Mouse (Mus musculus): ENCODE measurements around the gene Gm20671. TPM values are rescaled to one million over a fixed set of nuclear protein-coding genes. Genes with fewer than 3 reads are reported as not detected.
A peak's percentile ranks its signal among the peaks of the same experiment; 100 is the strongest.
"Not testable (repeated sequence)": the region's sequence is repeated elsewhere in the genome, so short reads cannot be mapped to it uniquely, and the experiment has no call there.

The Gm20671 gene
- total RNA-seq (2021): not detected
- long read RNA-seq, experiment 1: 0 reads
- long read RNA-seq, experiment 2, partial matches to known transcripts: 1 of 5 reads
- long read RNA-seq, experiment 2, other reads (novel, unspliced or antisense): 4 of 5 reads

GRCm38 (mm10) chr5:32827009-32827408 is at the start of gene Gm20671:
Gene Gm20671 (minus strand): TSS chr5:32827109.
- DNase-seq (ENCODE audit: low spot score in 2 of 2): no peak

GRCm38 (mm10) chr5:32872346-32872745 is 45.4 kb upstream of the Gm20671 start:
- DNase-seq (ENCODE audit: low spot score in 2 of 2): no peak

GRCm38 (mm10) chr5:32869389-32870024 is 42.6 kb upstream of the Gm20671 start:
- DNase-seq (ENCODE audit: low spot score in 2 of 2): no peak

GRCm38 (mm10) chr5:32863253-32864228 is 36.6 kb upstream of the Gm20671 start, which contains the start of gene Depdc5:
Gene Depdc5 (plus strand): TSS chr5:32863701.
- peak; percentile 83 to 94 for DNase-seq (ENCODE audit: low spot score in 2 of 2)

GRCm38 (mm10) chr5:32862469-32863132 is 35.7 kb upstream of the Gm20671 start:
- DNase-seq (ENCODE audit: low spot score in 2 of 2): no peak

- no peak for DNase-seq (ENCODE audit: low spot score in 2 of 2)
Observed at GRCm38 (mm10) chr5:32861082-32861481, 34.2 kb upstream of the Gm20671 start.

- DNase-seq (ENCODE audit: low spot score in 2 of 2): peak in 1 of 2 experiments; percentile 18
Observed at GRCm38 (mm10) chr5:32857781-32858220, 30.9 kb upstream of the Gm20671 start.

- DNase-seq (ENCODE audit: low spot score in 2 of 2): not testable (repeated sequence)
Observed at GRCm38 (mm10) chr5:32855274-32855673, 28.4 kb upstream of the Gm20671 start.

- DNase-seq (ENCODE audit: low spot score in 2 of 2): no peak
Observed at GRCm38 (mm10) chr5:32854818-32855217, 27.9 kb upstream of the Gm20671 start.

- peak; percentile 98 to 99 for DNase-seq (ENCODE audit: low spot score in 2 of 2)
Observed at GRCm38 (mm10) chr5:32853731-32854507, 27.0 kb upstream of the Gm20671 start, which contains the start of gene Prr14l. Gene Prr14l (minus strand): TSS chr5:32854256.

GRCm38 (mm10) chr5:32852026-32852425 is 25.1 kb upstream of the Gm20671 start:
- no peak for DNase-seq (ENCODE audit: low spot score in 2 of 2)

- not testable (repeated sequence) for DNase-seq (ENCODE audit: low spot score in 2 of 2)
Observed at GRCm38 (mm10) chr5:32849580-32849979, 22.7 kb upstream of the Gm20671 start.

- no peak for DNase-seq (ENCODE audit: low spot score in 2 of 2)
Observed at GRCm38 (mm10) chr5:32849178-32849577, 22.3 kb upstream of the Gm20671 start.

- no peak for DNase-seq (ENCODE audit: low spot score in 2 of 2)
Observed at GRCm38 (mm10) chr5:32840029-32840428, 13.1 kb upstream of the Gm20671 start.

GRCm38 (mm10) chr5:32836976-32837375 is 10.1 kb upstream of the Gm20671 start:
- DNase-seq (ENCODE audit: low spot score in 2 of 2): no peak

GRCm38 (mm10) chr5:32834497-32834896 is 7.6 kb upstream of the Gm20671 start:
- no peak for DNase-seq (ENCODE audit: low spot score in 2 of 2)

- DNase-seq (ENCODE audit: low spot score in 2 of 2): no peak
Observed at GRCm38 (mm10) chr5:32830054-32830453, 3.1 kb upstream of the Gm20671 start.

GRCm38 (mm10) chr5:32828766-32829165 is 1.9 kb upstream of the Gm20671 start:
- DNase-seq (ENCODE audit: low spot score in 2 of 2): not testable (repeated sequence)

GRCm38 (mm10) chr5:32820471-32820870 is 6.4 kb downstream of the Gm20671 start:
- no peak for DNase-seq (ENCODE audit: low spot score in 2 of 2)

GRCm38 (mm10) chr5:32815396-32815795 is 11.5 kb downstream of the Gm20671 start:
- DNase-seq (ENCODE audit: low spot score in 2 of 2): no peak
